Comparison of ENCODE assay signal across 28 mouse cellular contexts in genomic region chr6:103699482-103699881, GRCm38 (mm10).
"Had no signal": no experiment of that assay in that cellular context is flagged by ENCODE, and none has a peak within 500 bp of the region (broad histone marks: within the 10 kb centered on the region; RNA-seq: fewer than 3 reads in every experiment).

No protein-coding gene starts in this region.

- H3K4me3 ChIP-seq: embryonic facial prominence, embryonic 10.5 days; embryonic facial prominence, embryonic 12.5 days; embryonic facial prominence, embryonic 13.5 days; embryonic facial prominence, embryonic 15.5 days; erythroblast, embryonic 14.5 days; forebrain, embryonic 10.5 days; forebrain, embryonic 12.5 days; forebrain, embryonic 13.5 days; forebrain, embryonic 15.5 days; gastrocnemius, adult 2 months had no signal

- H3K4me1 ChIP-seq: embryonic facial prominence, embryonic 10.5 days; embryonic facial prominence, embryonic 12.5 days; embryonic facial prominence, embryonic 13.5 days; embryonic facial prominence, embryonic 15.5 days; forebrain, embryonic 10.5 days; forebrain, embryonic 12.5 days; forebrain, embryonic 13.5 days; forebrain, embryonic 15.5 days had no signal

- ATAC-seq: forebrain, embryonic 13.5 days; forebrain, embryonic 14.5 days; forebrain, embryonic 15.5 days; forebrain, embryonic 16.5 days; forebrain, postnatal 0 days had no signal

- H3K4me2 ChIP-seq: embryonic facial prominence, embryonic 12.5 days; embryonic facial prominence, embryonic 13.5 days; embryonic facial prominence, embryonic 15.5 days; forebrain, embryonic 12.5 days; forebrain, embryonic 13.5 days; forebrain, embryonic 15.5 days had no signal

- H3K9me3 ChIP-seq: embryonic facial prominence, embryonic 10.5 days; embryonic facial prominence, embryonic 12.5 days; embryonic facial prominence, embryonic 13.5 days; embryonic facial prominence, embryonic 15.5 days; forebrain, embryonic 10.5 days; forebrain, embryonic 12.5 days; forebrain, embryonic 13.5 days; forebrain, embryonic 15.5 days had no signal

- H3K27ac ChIP-seq: embryonic facial prominence, embryonic 10.5 days; embryonic facial prominence, embryonic 12.5 days; embryonic facial prominence, embryonic 13.5 days; embryonic facial prominence, embryonic 15.5 days; forebrain, embryonic 10.5 days; forebrain, embryonic 12.5 days; forebrain, embryonic 13.5 days; forebrain, embryonic 15.5 days; gastrocnemius, adult 2 months had no signal

- H3K9ac ChIP-seq: embryonic facial prominence, embryonic 12.5 days; embryonic facial prominence, embryonic 13.5 days; embryonic facial prominence, embryonic 15.5 days; forebrain, embryonic 12.5 days; forebrain, embryonic 13.5 days; forebrain, embryonic 15.5 days; forebrain, postnatal 0 days had no signal

- H3K27me3 ChIP-seq: embryonic facial prominence, embryonic 12.5 days; embryonic facial prominence, embryonic 13.5 days; embryonic facial prominence, embryonic 15.5 days; forebrain, embryonic 12.5 days; forebrain, embryonic 13.5 days; forebrain, embryonic 15.5 days had no signal

- H3K36me3 ChIP-seq: embryonic facial prominence, embryonic 10.5 days; embryonic facial prominence, embryonic 12.5 days; embryonic facial prominence, embryonic 13.5 days; embryonic facial prominence, embryonic 15.5 days; forebrain, embryonic 10.5 days; forebrain, embryonic 12.5 days had no signal

- DNase-seq: cerebellum, adult 18-20 months; cerebellum, adult 2 months; cerebellum, adult 8-10 months; cerebellum, adult 9-10 months; cerebellum, adult 9-11 months; cerebellum, postnatal 10 days; cerebellum, postnatal 14 days; cerebellum, postnatal 25 days; cerebellum, postnatal 36 days; embryo, embryonic 11 days; forebrain, postnatal 0 days; gastrocnemius, adult 2 months; gastrocnemius, postnatal 10 days; gastrocnemius, postnatal 14 days; gastrocnemius, postnatal 25 days; gastrocnemius, postnatal 36 days; heart, adult 11 months had no signal
